Mouse (Mus musculus) mouse embryonic stem cell (cell line): ENCODE results near the gene Fthl17b.
"Not testable (repeated sequence)": the region's sequence is repeated elsewhere in the genome, so short reads cannot be mapped to it uniquely, and the experiment has no call there.

Experiments
- in situ Hi-C, 2 experiments: fragments of 300-500 bp; cut with MboI; formaldehyde crosslinking; loops; 1 replicate in 1 of 2; 3 replicates in 1 of 2; pipeline ENCODE4 v1.14.3; 2019 to 2020; ENCODE audit warnings: low sequenced_read_pairs in 2 of 2, low pct_unique_long_range_greater_than_20kb in 1 of 2, mixed read lengths in 1 of 2; ENCODE audit not compliant: unreplicated experiment in 1 of 2

Fthl17b gene

GRCm38 (mm10) chrX:8962875-8963274 lies at the start of gene Fthl17b:
Gene Fthl17b (minus strand): TSS chrX:8962975.
- in situ Hi-C loops: not testable (repeated sequence)

GRCm38 (mm10) chrX:8986655-8987054 lies 23.9 kb upstream of the Fthl17b start, which contains the start of gene Fthl17d:
Gene Fthl17d (minus strand): TSS chrX:8986755.
- in situ Hi-C loops: not testable (repeated sequence)

GRCm38 (mm10) chrX:8976459-8976858 lies 13.7 kb upstream of the Fthl17b start, which contains the start of gene Fthl17c:
Gene Fthl17c (minus strand): TSS chrX:8976559.
- in situ Hi-C loops: not testable (repeated sequence)

GRCm38 (mm10) chrX:8964618-8965017 lies 1.8 kb upstream of the Fthl17b start:
- in situ Hi-C loops: not testable (repeated sequence)

GRCm38 (mm10) chrX:8948130-8948805 lies 14.5 kb downstream of the Fthl17b start:
- in situ Hi-C loops: not testable (repeated sequence)

- in situ Hi-C loops: no loop called here
Measured at GRCm38 (mm10) chrX:8944041-8944440, 18.7 kb downstream of the Fthl17b start.

- in situ Hi-C loops: loop anchor here in 1 of 2 experiments (10.0 kb wide), 1 partner anchor 93 kb away; no protein-coding TSS in a partner anchor
Measured at GRCm38 (mm10) chrX:8927308-8927707, 35.5 kb downstream of the Fthl17b start.

GRCm38 (mm10) chrX:8921813-8922607 lies 40.8 kb downstream of the Fthl17b start:
- in situ Hi-C loops: loop anchor here in 1 of 2 experiments (10.0 kb wide), 1 partner anchor 87 kb away; no protein-coding TSS in a partner anchor

GRCm38 (mm10) chrX:8921080-8921479 lies 41.7 kb downstream of the Fthl17b start:
- in situ Hi-C loops: loop anchor here in 1 of 2 experiments (10.0 kb wide), 1 partner anchor 86 kb away; no protein-coding TSS in a partner anchor
